Mouse (Mus musculus) urinary bladder, postnatal 10 days (tissue): ENCODE measurements around the gene Fmo3.

Experiments used
- DNase-seq: peaks from one replicate; pipeline ENCODE4 v3.0.0; 2022; ENCODE audit warnings: low spot score

The Fmo3 gene

GRCm38 (mm10) chr1:162931310-162931875 lies 52.9 kb downstream of the Fmo3 start:
- DNase-seq, result no peak

- no peak for DNase-seq
Measured at GRCm38 (mm10) chr1:162930631-162931030, 53.7 kb downstream of the Fmo3 start.

GRCm38 (mm10) chr1:162929146-162929545 lies 55.2 kb downstream of the Fmo3 start:
- DNase-seq, result no peak

- DNase-seq, result no peak
Measured at GRCm38 (mm10) chr1:162925121-162925520, 59.2 kb downstream of the Fmo3 start.

- no peak for DNase-seq
Measured at GRCm38 (mm10) chr1:162916661-162917060, 67.7 kb downstream of the Fmo3 start.

- DNase-seq, result no peak
Measured at GRCm38 (mm10) chr1:162914932-162915556, 69.3 kb downstream of the Fmo3 start.

GRCm38 (mm10) chr1:162912085-162912484 lies 72.2 kb downstream of the Fmo3 start:
- no peak for DNase-seq
